Mouse (Mus musculus): ENCODE results near the gene Pik3r5.

- no peak for TF ChIP-seq CTCF (IDR thresholded peaks at IDR 0.05; ENCODE audit: low read depth)
- no peak for TF ChIP-seq EP300 (IDR thresholded peaks at IDR 0.05; ENCODE audit: low read depth)
These were observed 107.7 kb downstream of the Pik3r5 start for GRCm38 (mm10) chr11:68539621-68540020.

Measured in liver, postnatal 0 days (tissue).